Mouse (Mus musculus) C2C12 (cell line): Measurements from ENCODE around the gene Tmem30b.

Source experiments
- CTCF ChIP-seq: IDR thresholded peaks from one replicate; pipeline ENCODE4 v1.5.1; 2011; ENCODE audit not compliant: control insufficient read depth, insufficient read depth, insufficient read length
- USF1 ChIP-seq: IDR thresholded peaks from one replicate; pipeline ENCODE4 v1.6.1; 2011; ENCODE audit warnings: low read depth, mild to moderate bottlenecking, control low read depth, moderate library complexity

DNA sequence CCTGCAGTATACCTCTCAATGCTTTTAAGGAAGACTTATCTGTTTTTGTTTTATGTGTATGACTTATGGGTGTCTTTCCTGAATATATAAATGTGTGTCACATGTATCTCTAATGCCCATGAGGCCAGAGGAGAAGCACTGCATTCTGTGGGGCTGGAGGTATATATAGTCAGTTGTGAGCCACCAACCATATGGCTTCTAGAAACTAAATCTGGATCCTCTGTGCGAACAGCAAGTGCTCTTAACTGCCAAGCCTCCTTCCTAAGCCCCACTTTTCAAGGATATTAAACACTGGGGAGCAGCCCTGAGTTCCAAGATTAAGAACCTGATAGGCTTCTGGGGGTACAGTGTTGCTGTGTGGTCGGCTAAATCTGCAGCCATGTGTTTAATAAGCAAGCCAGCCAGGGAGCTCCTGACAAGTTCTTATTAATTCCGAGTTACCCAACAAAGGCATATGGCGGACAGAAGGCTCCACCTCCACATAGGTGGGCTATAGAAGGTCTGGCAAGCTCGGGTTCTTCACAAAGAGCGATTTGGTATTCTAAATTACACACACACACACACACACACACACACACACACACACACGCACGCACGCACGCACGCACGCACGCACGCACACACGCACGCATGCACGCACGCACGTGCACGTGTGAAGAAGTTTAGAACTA, 12.5 kb upstream of the Tmem30b start:
- TF ChIP-seq CTCF, result no peak
- TF ChIP-seq USF1, result no peak
